Mouse (Mus musculus): ENCODE measurements around the gene Itgb3bp.

DNA sequence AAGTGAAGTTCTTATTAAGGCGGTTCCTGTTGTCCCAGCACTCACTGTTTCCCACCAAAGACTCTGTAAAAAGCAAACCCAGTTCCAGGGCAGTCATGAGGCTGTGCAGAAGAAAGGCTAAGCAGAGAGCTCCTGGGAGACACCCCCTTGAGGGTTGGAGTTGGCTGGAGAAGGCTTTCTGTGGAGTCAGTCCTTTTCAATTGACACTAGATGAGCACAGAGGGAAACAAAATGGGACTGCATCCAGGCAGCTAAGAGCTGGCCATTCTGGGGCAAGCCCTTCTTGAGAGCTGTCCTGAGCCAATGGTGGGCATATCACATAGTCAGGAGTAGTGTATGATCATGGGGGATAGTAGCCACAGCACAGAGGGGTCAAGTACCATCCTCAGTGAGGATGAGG lies 44.3 kb upstream of the Itgb3bp start:
- TF ChIP-seq POLR2A (IDR thresholded peaks at IDR 0.05; ENCODE audit: low read depth, low read length): no peak
- no peak for TF ChIP-seq CTCF (IDR thresholded peaks at IDR 0.05; ENCODE audit: extremely low read depth, insufficient read length, insufficient replicate concordance, low read depth, low read length)
